Mouse (Mus musculus) erythroblast, embryonic 14.5 days (primary cell): ENCODE results near the gene Gm3486. TPM values are rescaled to one million over a fixed set of nuclear protein-coding genes. Genes with fewer than 3 reads are reported as not detected.
"Not testable (repeated sequence)": the region's sequence is repeated elsewhere in the genome, so short reads cannot be mapped to it uniquely, and the experiment has no call there.

ENCODE experiments used
- H3K27me3 ChIP-seq: 2 replicates; pipeline ENCODE4 v1.6.1; 2012; ENCODE audit warnings: inconsistent platforms; ENCODE audit not compliant: control insufficient read depth
- H3K36me3 ChIP-seq: 2 replicates; pipeline ENCODE4 v1.6.1; 2012; ENCODE audit warnings: mild to moderate bottlenecking, inconsistent platforms; ENCODE audit not compliant: control insufficient read depth
- H3K4me1 ChIP-seq: 2 replicates; pipeline ENCODE4 v1.6.1; 2012; ENCODE audit warnings: inconsistent platforms; ENCODE audit not compliant: control insufficient read depth
- H3K4me3 ChIP-seq: replicated peaks from 2 replicates; pipeline ENCODE3; 2012; ENCODE audit warnings: moderate library complexity, mild to moderate bottlenecking, inconsistent platforms
- H3K9me3 ChIP-seq: 2 replicates; pipeline ENCODE4 v1.6.1; 2012; ENCODE audit warnings: low read length, inconsistent platforms, mixed read lengths; ENCODE audit not compliant: control insufficient read depth
- polyA plus RNA-seq: library from polyadenylated mRNA; stranded (reverse); fragments of >175 nt; gene quantifications from 2 replicates; pipeline ENCODE4 v1.2.3, GENCODE M21; 2012

Gm3486 gene
- not detected in 2 replicates for polyA plus RNA-seq

DNA sequence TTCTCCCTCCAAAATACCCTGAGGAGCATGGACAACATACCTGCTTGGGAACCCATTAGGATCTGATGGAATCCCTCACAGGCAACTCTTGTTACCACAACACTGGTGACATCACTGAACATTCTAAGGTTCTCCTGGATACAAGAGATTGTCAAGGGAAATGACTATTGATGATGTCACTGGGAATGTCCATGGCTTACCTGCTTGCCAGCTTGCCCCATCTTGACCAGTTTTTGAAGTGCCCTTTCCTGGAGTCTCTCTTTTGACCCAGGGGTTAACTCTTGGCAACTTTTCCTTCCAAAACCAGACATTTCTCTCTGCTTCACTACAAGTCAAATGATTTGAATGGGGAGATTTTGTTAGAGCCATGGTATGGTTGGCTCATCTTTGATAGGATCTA is at the start of gene Gm3486:
TSS of gene Gm3486 (minus strand) at position 101 of the 400 bp plus-strand sequence.
- H3K36me3 ChIP-seq, H3K4me3 ChIP-seq, H3K9me3 ChIP-seq, H3K4me1 ChIP-seq, H3K27me3 ChIP-seq: not testable (repeated sequence)

DNA sequence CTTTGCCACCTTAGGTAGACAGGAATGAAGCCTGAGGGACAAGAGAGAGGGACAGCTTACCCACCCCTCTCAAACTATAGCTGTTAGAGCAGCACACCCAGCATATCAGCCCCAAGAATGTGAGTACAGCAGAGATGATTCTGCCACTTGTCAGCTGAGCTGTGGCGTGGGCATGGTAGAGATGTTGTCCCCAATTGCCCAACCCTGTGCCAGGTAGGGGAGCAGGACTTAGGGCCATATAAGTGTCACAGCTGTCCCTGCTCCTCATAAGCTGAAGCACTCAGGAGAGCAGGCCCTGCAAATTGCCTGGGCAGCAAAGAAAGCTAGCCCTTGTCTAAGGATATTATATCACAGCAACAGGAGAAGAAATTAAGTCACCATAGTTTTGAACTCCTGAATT is 35.4 kb upstream of the Gm3486 start:
- not testable (repeated sequence) for H3K4me3 ChIP-seq, H3K27me3 ChIP-seq, H3K36me3 ChIP-seq, H3K9me3 ChIP-seq, H3K4me1 ChIP-seq

DNA sequence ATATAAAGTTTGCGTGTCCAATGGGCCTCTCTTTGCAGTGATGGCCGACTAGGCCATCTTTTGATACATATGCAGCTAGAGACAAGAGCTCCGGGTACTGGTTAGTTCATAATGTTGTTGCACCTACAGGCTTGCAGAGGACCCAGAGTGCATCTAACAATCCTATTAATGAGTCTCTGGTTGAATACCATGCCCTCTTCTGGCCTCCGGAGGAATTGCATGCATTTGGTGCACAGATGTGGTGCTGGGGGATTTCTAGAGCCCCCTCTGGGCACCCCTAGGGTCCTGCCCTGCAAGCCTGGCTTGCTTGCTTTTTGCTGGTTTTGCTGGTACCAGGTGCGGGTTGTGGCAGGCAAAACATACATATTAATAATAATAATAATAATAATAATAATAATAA is 31.4 kb upstream of the Gm3486 start:
- H3K4me1 ChIP-seq, H3K9me3 ChIP-seq, H3K27me3 ChIP-seq, H3K4me3 ChIP-seq, H3K36me3 ChIP-seq: not testable (repeated sequence)

DNA sequence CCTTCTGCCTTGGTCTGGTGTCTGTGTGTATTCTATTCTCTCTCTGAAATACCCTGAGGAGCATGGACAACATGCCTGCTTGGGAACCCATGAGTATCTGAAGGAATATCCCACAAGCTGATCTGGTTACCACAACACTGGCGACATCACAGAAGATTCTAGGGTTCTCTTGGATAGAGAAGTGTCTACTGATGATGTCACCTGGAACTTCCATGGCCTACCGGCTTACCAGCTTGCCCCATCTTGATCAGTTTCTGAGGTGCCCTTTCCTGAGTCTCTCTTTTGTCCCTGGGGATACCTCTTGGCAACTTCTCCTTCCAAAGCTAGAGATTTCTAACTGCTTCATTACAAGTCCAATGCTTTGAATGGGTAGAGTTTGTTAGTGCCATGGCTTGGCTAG is 35.9 kb downstream of the Gm3486 start, which contains the start of gene Gm7954:
TSS of gene Gm7954 (minus strand) at position 101 of the 400 bp plus-strand sequence.
- H3K4me3 ChIP-seq, H3K36me3 ChIP-seq, H3K27me3 ChIP-seq, H3K4me1 ChIP-seq, H3K9me3 ChIP-seq: not testable (repeated sequence)

Other genes with a start within 250 kb of the Gm3486 start
- not detected in 2 replicates for gene Gm2832, start 210.7 kb downstream of the Gm3486 start, polyA plus RNA-seq
- not detected in 2 replicates for gene Gm5798, start 140.9 kb downstream of the Gm3486 start, polyA plus RNA-seq
- not detected in 2 replicates for gene Gm7945, start 103.1 kb downstream of the Gm3486 start, polyA plus RNA-seq
- gene Gm6482, start 81.2 kb downstream of the Gm3486 start, polyA plus RNA-seq, result not detected in 2 replicates
- gene Gm7954, start 36.0 kb downstream of the Gm3486 start, polyA plus RNA-seq, result not detected in 2 replicates
- gene Gm7970, start 66.1 kb upstream of the Gm3486 start, polyA plus RNA-seq, result not detected in 2 replicates
- not detected in 2 replicates for gene 1700049E17Rik2, start 83.7 kb upstream of the Gm3486 start, polyA plus RNA-seq
- gene Gm3072, start 135.1 kb upstream of the Gm3486 start, polyA plus RNA-seq, result not detected in 2 replicates
- gene Gm3676, start 157.0 kb upstream of the Gm3486 start, polyA plus RNA-seq, result not detected in 2 replicates
- gene Gm8068, start 212.4 kb upstream of the Gm3486 start, polyA plus RNA-seq, result not detected in 2 replicates